In genomic region chr7:3292271-3292670, GRCm38 (mm10) we compare ENCODE assay signal across 8 mouse cellular contexts. TPM values are rescaled to one million over a fixed set of nuclear protein-coding genes. Genes with fewer than 3 reads are reported as not detected.
A peak's percentile ranks its signal among the peaks of the same experiment; 100 is the strongest.
DNase-seq lines count a peak whose midpoint lies in the region; ATAC-seq and TF ChIP-seq lines count a peak whose summit lies in the region.
"Not testable (repeated sequence)": the region's sequence is repeated elsewhere in the genome, so short reads cannot be mapped to it uniquely, and the experiment has no call there.

No protein-coding gene starts in this region.

- H3K36me3 ChIP-seq in ES-Bruce4 (ENCODE audit: control insufficient read depth, insufficient read depth, low read length, poor library complexity, severe bottlenecking) (peaks cover 29% of the 10 kb centered on the region), myocyte (ENCODE audit: control insufficient read depth, insufficient read depth) (peaks cover 36% of the 10 kb centered on the region)
- peaks cover 28% of the 10 kb centered on the region for H3K36me3 ChIP-seq in heart, embryonic 16.5 days (ENCODE audit: control insufficient read depth, insufficient read depth)
- H3K36me3 ChIP-seq in intestine, embryonic 16.5 days (ENCODE audit: control insufficient read depth, insufficient read depth, low read length) = peaks cover 11% of the 10 kb centered on the region
- H3K36me3 ChIP-seq in limb, embryonic 13.5 days = peaks cover 34% of the 10 kb centered on the region
- not testable (repeated sequence) for H3K36me3 ChIP-seq in testis, adult 2 months (ENCODE audit: control insufficient read depth, insufficient read depth, low read length)

- TF ChIP-seq POLR2A in ES-Bruce4 (IDR thresholded peaks at IDR 0.05; ENCODE audit: insufficient read depth, low read length); embryonic fibroblast, embryonic 13.5 days (IDR thresholded peaks at IDR 0.05; ENCODE audit: low read depth, low read length); lung, adult 2 months (IDR thresholded peaks at IDR 0.05; ENCODE audit: borderline replicate concordance, extremely low read depth, low read depth, low read length); myocyte (IDR thresholded peaks at IDR 0.05; ENCODE audit: insufficient read length, low read depth); testis, adult 2 months (IDR thresholded peaks at IDR 0.05; ENCODE audit: control insufficient read depth, low read depth, low read length): not testable (repeated sequence)

- H3K4me3 ChIP-seq in ES-Bruce4 (ENCODE audit: low read depth, low read length) (peak overlapping the region; percentile 41; the same call in 1 of the 2 replicates), myocyte (peak overlapping the region; percentile 61)
- H3K4me3 ChIP-seq in embryonic fibroblast, embryonic 13.5 days (ENCODE audit: insufficient read depth, low read length) = peak overlapping the region; percentile 86
- peak overlapping the region; percentile 71 for H3K4me3 ChIP-seq in heart, embryonic 16.5 days (ENCODE audit: low read length)
- H3K4me3 ChIP-seq in intestine, embryonic 16.5 days (ENCODE audit: low read length) = peak overlapping the region; percentile 54
- H3K4me3 ChIP-seq in limb, embryonic 13.5 days = peak overlapping the region; percentile 53
- H3K4me3 ChIP-seq in lung, adult 2 months (replicated peaks; ENCODE audit: extremely low read depth, low read depth, low read length) = peak overlapping the region; percentile 44
- H3K4me3 ChIP-seq in testis, adult 2 months (ENCODE audit: control insufficient read depth, low read depth, low read length) = peak overlapping the region; percentile 30; the same call in 1 of the 2 replicates

- DNase-seq in lung, adult 2 months = not testable (repeated sequence)

- H3ac ChIP-seq in myocyte (ENCODE audit: control insufficient read depth, insufficient read length) = not testable (repeated sequence)

- H3K9me3 ChIP-seq in ES-Bruce4 (replicated peaks; ENCODE audit: control insufficient read depth, insufficient read depth, low read length, poor library complexity, severe bottlenecking); heart, embryonic 16.5 days (replicated peaks; ENCODE audit: control insufficient read depth, low read length); intestine, embryonic 16.5 days (ENCODE audit: control insufficient read depth, low read length); limb, embryonic 13.5 days: not testable (repeated sequence)

- peak overlapping the region; percentile 88 for H3K4me2 ChIP-seq in heart, embryonic 16.5 days (ENCODE audit: low read depth, low read length)
- H3K4me2 ChIP-seq in intestine, embryonic 16.5 days (ENCODE audit: low read depth, low read length) = peak overlapping the region; percentile 69
- H3K4me2 ChIP-seq in limb, embryonic 13.5 days (replicated peaks) = peak overlapping the region; percentile 75
- peak overlapping the region; percentile 80 for H3K4me2 ChIP-seq in myocyte (ENCODE audit: low read depth)

- WGBS in heart, embryonic 16.5 days = 48% methylated on average over 11 of the region's 12 CpGs
- 43% methylated on average over 12 of the region's 12 CpGs for WGBS in intestine, embryonic 16.5 days
- WGBS in limb, embryonic 13.5 days = 70% methylated on average over 12 of the region's 12 CpGs
- 38% methylated on average over 12 of the region's 12 CpGs for WGBS in lung, adult 2 months

- H3K4me1 ChIP-seq in ES-Bruce4 (ENCODE audit: control insufficient read depth, insufficient read depth, low read length) = not testable (repeated sequence)
- H3K4me1 ChIP-seq in embryonic fibroblast, embryonic 13.5 days (ENCODE audit: control insufficient read depth, insufficient read depth, low read length) = peaks cover 19% of the 10 kb centered on the region
- H3K4me1 ChIP-seq in heart, embryonic 16.5 days (ENCODE audit: control insufficient read depth, insufficient read depth, low read length) = peaks cover 46% of the 10 kb centered on the region
- H3K4me1 ChIP-seq in intestine, embryonic 16.5 days (ENCODE audit: control insufficient read depth, insufficient read depth, low read length) = peaks cover 31% of the 10 kb centered on the region
- peaks cover 36% of the 10 kb centered on the region for H3K4me1 ChIP-seq in limb, embryonic 13.5 days
- peaks cover 14% of the 10 kb centered on the region for H3K4me1 ChIP-seq in lung, adult 2 months (ENCODE audit: control insufficient read depth, insufficient read depth, low read length)
- H3K4me1 ChIP-seq in testis, adult 2 months (ENCODE audit: control insufficient read depth, insufficient read depth, low read length) = peaks cover 21% of the 10 kb centered on the region

- TF ChIP-seq EP300 in ES-Bruce4 (IDR thresholded peaks at IDR 0.05; ENCODE audit: insufficient read depth, low read depth, low read length) = not testable (repeated sequence)

- TF ChIP-seq CTCF in ES-Bruce4 (IDR thresholded peaks at IDR 0.05; ENCODE audit: low read depth, low read length); embryonic fibroblast, embryonic 13.5 days (IDR thresholded peaks at IDR 0.05; ENCODE audit: borderline replicate concordance, insufficient read depth, low read length); lung, adult 2 months (IDR thresholded peaks at IDR 0.05; ENCODE audit: insufficient read depth, low read length); testis, adult 2 months (IDR thresholded peaks at IDR 0.05; ENCODE audit: control insufficient read depth, insufficient read depth, insufficient replicate concordance, low read depth, low read length): not testable (repeated sequence)

- not testable (repeated sequence) for ATAC-seq in heart, embryonic 16.5 days (replicated peaks; ENCODE audit: extremely low read depth, insufficient read depth, low FRiP score); intestine, embryonic 16.5 days; limb, embryonic 13.5 days (ENCODE audit: low FRiP score, low read depth)

- H3K27ac ChIP-seq in ES-Bruce4 (ENCODE audit: insufficient read depth, low read length) = peak overlapping the region; percentile 68
- H3K27ac ChIP-seq in embryonic fibroblast, embryonic 13.5 days (ENCODE audit: insufficient read depth, low read length) = peak overlapping the region; percentile 93
- H3K27ac ChIP-seq in heart, embryonic 16.5 days (ENCODE audit: low read length) = peak overlapping the region; percentile 93
- peak overlapping the region; percentile 81 for H3K27ac ChIP-seq in intestine, embryonic 16.5 days (ENCODE audit: low read length)
- H3K27ac ChIP-seq in limb, embryonic 13.5 days = peak overlapping the region; percentile 63; the same call in 1 of the 2 replicates
- H3K27ac ChIP-seq in testis, adult 2 months (ENCODE audit: control insufficient read depth, insufficient read depth, low read depth, low read length) = not testable (repeated sequence)

- H3K9ac ChIP-seq in ES-Bruce4 (ENCODE audit: low read depth, poor library complexity, severe bottlenecking) = peak overlapping the region; percentile 30
- peak overlapping the region; percentile 84 for H3K9ac ChIP-seq in heart, embryonic 16.5 days (ENCODE audit: low read length)
- H3K9ac ChIP-seq in intestine, embryonic 16.5 days (ENCODE audit: low read depth, low read length) = peak overlapping the region; percentile 50
- not testable (repeated sequence) for H3K9ac ChIP-seq in limb, embryonic 13.5 days

- not testable (repeated sequence) for H3K27me3 ChIP-seq in ES-Bruce4 (ENCODE audit: control insufficient read depth, insufficient read depth, low read length, poor library complexity, severe bottlenecking); heart, embryonic 16.5 days (ENCODE audit: control insufficient read depth, insufficient read depth, low read length); intestine, embryonic 16.5 days (replicated peaks; ENCODE audit: control insufficient read depth, insufficient read depth, low read length); limb, embryonic 13.5 days; myocyte (ENCODE audit: control insufficient read depth, insufficient read depth, insufficient read length); testis, adult 2 months (ENCODE audit: control insufficient read depth, insufficient read depth, low read length)

- peaks cover 53% of the 10 kb centered on the region for H3K79me2 ChIP-seq in myocyte (ENCODE audit: control insufficient read depth, insufficient read depth)

RNA-seq across cellular contexts. Expression of gene Prkcg, which starts 3.3 kb away (rescaled TPM):
- polyA plus RNA-seq in ES-Bruce4 (2011; ENCODE audit: insufficient read depth, insufficient read length, low read depth, missing spikeins) = 3.0 and 3.4 TPM in 2 replicates
- 0.60 and 0.89 TPM in 2 replicates for polyA plus RNA-seq in embryonic fibroblast, embryonic 13.5 days (2011; ENCODE audit: insufficient read length, low read depth, missing spikeins)
- polyA plus RNA-seq in heart, embryonic 16.5 days (2015; fragmentation: Nextera tagmentation; extraction: Ambion mirVana) = 0.32 and 0.33 TPM in 2 replicates
- 0.16 and 0.28 TPM in 2 replicates for polyA plus RNA-seq in intestine, embryonic 16.5 days (2015; fragmentation: Nextera tagmentation; extraction: Ambion mirVana)
- polyA plus RNA-seq in limb, embryonic 13.5 days (2015; fragmentation: Nextera tagmentation; extraction: Ambion mirVana) = 0.15 and 0.23 TPM in 2 replicates
- 5.6 and 5.9 TPM in 2 replicates for polyA plus RNA-seq in lung, adult 2 months (2012; rRNA removed)
- 0.50 TPM for polyA plus RNA-seq in myocyte (2012; fragmentation: generic; extraction: Trizol)
- 0.68 and 1.1 TPM in 2 replicates for polyA plus RNA-seq in testis, adult 2 months (2012; rRNA removed)

RNA-seq across cellular contexts. Expression of gene Myadm, which starts 3.4 kb away (rescaled TPM):
- polyA plus RNA-seq in ES-Bruce4 (2011; ENCODE audit: insufficient read depth, insufficient read length, low read depth, missing spikeins) (214 and 225 TPM in 2 replicates), myocyte (2012; fragmentation: generic; extraction: Trizol) (209 TPM)
- polyA plus RNA-seq in embryonic fibroblast, embryonic 13.5 days (2011; ENCODE audit: insufficient read length, low read depth, missing spikeins) = 469 and 684 TPM in 2 replicates
- 220 and 238 TPM in 2 replicates for polyA plus RNA-seq in heart, embryonic 16.5 days (2015; fragmentation: Nextera tagmentation; extraction: Ambion mirVana)
- polyA plus RNA-seq in intestine, embryonic 16.5 days (2015; fragmentation: Nextera tagmentation; extraction: Ambion mirVana) = 141 and 148 TPM in 2 replicates
- 63.6 and 67.8 TPM in 2 replicates for polyA plus RNA-seq in limb, embryonic 13.5 days (2015; fragmentation: Nextera tagmentation; extraction: Ambion mirVana)
- 429 and 524 TPM in 2 replicates for polyA plus RNA-seq in lung, adult 2 months (2012; rRNA removed)
- polyA plus RNA-seq in testis, adult 2 months (2012; rRNA removed) = 20.4 and 21.6 TPM in 2 replicates

RNA-seq across cellular contexts. Expression of gene Cacng7, which starts 40.5 kb away (rescaled TPM):
- polyA plus RNA-seq in ES-Bruce4 (2011; ENCODE audit: insufficient read depth, insufficient read length, low read depth, missing spikeins) = 57.6 and 60.5 TPM in 2 replicates
- polyA plus RNA-seq in embryonic fibroblast, embryonic 13.5 days (2011; ENCODE audit: insufficient read length, low read depth, missing spikeins) = 62.4 and 63.7 TPM in 2 replicates
- polyA plus RNA-seq in heart, embryonic 16.5 days (2015; fragmentation: Nextera tagmentation; extraction: Ambion mirVana) = 0.16 TPM in 1 of 2 replicates, not detected in the other
- polyA plus RNA-seq in intestine, embryonic 16.5 days (2015; fragmentation: Nextera tagmentation; extraction: Ambion mirVana) = 0.53 and 1.1 TPM in 2 replicates
- polyA plus RNA-seq in limb, embryonic 13.5 days (2015; fragmentation: Nextera tagmentation; extraction: Ambion mirVana) = 3.8 and 4.1 TPM in 2 replicates
- polyA plus RNA-seq in lung, adult 2 months (2012; rRNA removed) = 3.3 and 7.4 TPM in 2 replicates
- polyA plus RNA-seq in myocyte (2012; fragmentation: generic; extraction: Trizol) = 0.72 TPM
- 1.9 and 2.1 TPM in 2 replicates for polyA plus RNA-seq in testis, adult 2 months (2012; rRNA removed)

RNA-seq across cellular contexts. Expression of gene Nlrp12, which starts 42.7 kb away (rescaled TPM):
- polyA plus RNA-seq in ES-Bruce4 (2011; ENCODE audit: insufficient read depth, insufficient read length, low read depth, missing spikeins) (0.20 TPM in 1 of 2 replicates, not detected in the other), myocyte (2012; fragmentation: generic; extraction: Trizol) (not detected)
- not detected in 2 replicates for polyA plus RNA-seq in embryonic fibroblast, embryonic 13.5 days (2011; ENCODE audit: insufficient read length, low read depth, missing spikeins)
- not detected in 2 replicates for polyA plus RNA-seq in heart, embryonic 16.5 days (2015; fragmentation: Nextera tagmentation; extraction: Ambion mirVana)
- polyA plus RNA-seq in intestine, embryonic 16.5 days (2015; fragmentation: Nextera tagmentation; extraction: Ambion mirVana) = 0.01 TPM in 1 of 2 replicates, not detected in the other
- not detected in 2 replicates for polyA plus RNA-seq in limb, embryonic 13.5 days (2015; fragmentation: Nextera tagmentation; extraction: Ambion mirVana)
- 0.25 and 0.50 TPM in 2 replicates for polyA plus RNA-seq in lung, adult 2 months (2012; rRNA removed)
- polyA plus RNA-seq in testis, adult 2 months (2012; rRNA removed) = 0.02 and 0.04 TPM in 2 replicates

Comparison
In these comparisons a context has a peak if more than half of its experiments do, and no peak if none do; other contexts are left out.
1. H3K4me3 ChIP-seq: peak in every context shown above with its lines; median percentile 86 in embryonic fibroblast, embryonic 13.5 days; 71 in heart, embryonic 16.5 days; 61 in myocyte; 54 in intestine, embryonic 16.5 days; 53 in limb, embryonic 13.5 days; 44 in lung, adult 2 months; 41 in ES-Bruce4; 30 in testis, adult 2 months.